Mouse (Mus musculus) G1E (cell line): Measurements from ENCODE around the gene Sec22b.

Experiments used
- CTCF ChIP-seq: IDR thresholded peaks from 2 replicates; pipeline ENCODE4 v1.5.1; 2012; ENCODE audit warnings: low read depth, low read length, inconsistent platforms, mixed read lengths
- GATA2 ChIP-seq: IDR thresholded peaks from 2 replicates; pipeline ENCODE4 v1.6.1; 2012; ENCODE audit warnings: low read depth, low read length, inconsistent platforms, borderline replicate concordance

- TF ChIP-seq CTCF (peak; percentile 42; the same call in 1 of the 2 replicates), GATA2 (no peak)
These were observed 6.3 kb upstream of the Sec22b start for GRCm38 (mm10) chr3:97894695-97895094.
